Mouse (Mus musculus): ENCODE measurements at regions not wholly inside any gene's neighbourhood (a gene's known extent, or its start where the extent isn't known, plus 50 kb on each side); places are given as distances from the start of the nearest gene placed in this dataset.
"Not testable (repeated sequence)": the region's sequence is repeated elsewhere in the genome, so short reads cannot be mapped to it uniquely, and the experiment has no call there.

DNA sequence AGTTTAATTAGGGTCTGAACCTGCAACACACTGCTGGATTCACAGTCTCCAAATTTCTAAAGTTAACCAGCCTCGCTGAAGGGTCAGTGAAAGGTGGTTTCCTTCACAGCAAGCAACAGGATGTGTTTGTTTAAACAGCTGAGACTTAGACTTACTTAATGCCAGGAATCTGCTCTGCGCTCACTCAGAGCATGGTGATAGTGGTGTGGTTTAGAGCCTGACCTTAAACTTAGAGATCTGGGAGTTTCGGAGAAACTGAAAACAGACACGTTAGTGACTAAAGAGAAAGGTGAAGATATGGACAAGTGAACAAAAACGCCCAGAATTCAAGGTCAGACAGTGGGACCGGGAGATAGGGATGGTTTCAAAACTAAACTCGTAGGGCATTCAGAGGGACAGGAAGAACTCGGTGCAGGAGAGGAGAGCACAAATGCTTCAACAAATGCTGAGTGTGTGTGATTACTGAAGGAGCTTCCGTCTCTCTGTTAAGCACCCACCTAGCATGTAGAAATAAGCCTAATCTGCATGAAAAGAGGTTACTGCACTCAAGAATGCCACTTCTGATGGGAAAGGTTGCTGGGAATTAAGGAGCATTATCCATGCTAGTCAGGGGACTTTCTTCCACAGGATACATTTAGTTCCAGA lies 97.2 kb upstream of the Ifngr1 start:
- DNase-seq (ENCODE audit: low spot score): no peak

DNA sequence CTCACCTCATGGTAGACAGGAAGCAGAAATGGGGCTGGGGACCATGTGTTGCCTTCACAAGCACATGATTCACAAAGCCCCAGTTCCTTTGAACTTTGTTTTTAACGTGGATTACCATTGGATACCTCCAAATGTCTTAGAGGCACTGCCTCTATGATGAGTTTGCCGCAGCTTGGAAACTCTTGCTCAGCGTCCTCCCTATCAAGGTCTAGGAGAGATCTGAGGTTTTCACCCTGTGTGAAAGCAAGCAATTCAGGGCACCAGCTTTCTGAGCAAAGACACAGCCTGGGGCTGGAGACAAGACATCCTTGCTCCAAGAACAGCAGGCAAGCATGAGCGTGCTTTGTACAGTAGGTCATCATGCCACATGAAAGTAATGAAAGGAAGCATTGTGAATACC lies 93.6 kb upstream of the Ifngr1 start:
- no peak for DNase-seq (ENCODE audit: low spot score)

DNA sequence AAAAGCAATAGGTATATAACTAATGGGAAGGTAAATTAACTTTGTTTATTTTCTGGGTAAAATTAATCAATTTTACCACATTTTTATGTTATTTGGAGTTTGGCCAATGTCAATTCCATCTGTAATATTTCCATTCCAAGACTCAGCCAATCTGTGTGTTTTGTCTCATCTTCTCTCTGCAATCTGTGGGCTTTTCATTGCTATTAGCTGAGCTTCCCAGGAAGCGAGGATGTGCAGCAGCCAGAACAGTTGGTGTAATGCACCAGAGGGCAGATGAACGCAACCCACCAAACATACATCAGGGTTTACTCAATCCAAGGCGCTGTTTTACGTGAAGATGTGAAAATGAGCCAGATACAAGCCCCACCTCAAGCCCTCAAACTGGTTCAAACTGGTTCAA lies 88.9 kb upstream of the Ifngr1 start:
- DNase-seq (ENCODE audit: low spot score): no peak

DNA sequence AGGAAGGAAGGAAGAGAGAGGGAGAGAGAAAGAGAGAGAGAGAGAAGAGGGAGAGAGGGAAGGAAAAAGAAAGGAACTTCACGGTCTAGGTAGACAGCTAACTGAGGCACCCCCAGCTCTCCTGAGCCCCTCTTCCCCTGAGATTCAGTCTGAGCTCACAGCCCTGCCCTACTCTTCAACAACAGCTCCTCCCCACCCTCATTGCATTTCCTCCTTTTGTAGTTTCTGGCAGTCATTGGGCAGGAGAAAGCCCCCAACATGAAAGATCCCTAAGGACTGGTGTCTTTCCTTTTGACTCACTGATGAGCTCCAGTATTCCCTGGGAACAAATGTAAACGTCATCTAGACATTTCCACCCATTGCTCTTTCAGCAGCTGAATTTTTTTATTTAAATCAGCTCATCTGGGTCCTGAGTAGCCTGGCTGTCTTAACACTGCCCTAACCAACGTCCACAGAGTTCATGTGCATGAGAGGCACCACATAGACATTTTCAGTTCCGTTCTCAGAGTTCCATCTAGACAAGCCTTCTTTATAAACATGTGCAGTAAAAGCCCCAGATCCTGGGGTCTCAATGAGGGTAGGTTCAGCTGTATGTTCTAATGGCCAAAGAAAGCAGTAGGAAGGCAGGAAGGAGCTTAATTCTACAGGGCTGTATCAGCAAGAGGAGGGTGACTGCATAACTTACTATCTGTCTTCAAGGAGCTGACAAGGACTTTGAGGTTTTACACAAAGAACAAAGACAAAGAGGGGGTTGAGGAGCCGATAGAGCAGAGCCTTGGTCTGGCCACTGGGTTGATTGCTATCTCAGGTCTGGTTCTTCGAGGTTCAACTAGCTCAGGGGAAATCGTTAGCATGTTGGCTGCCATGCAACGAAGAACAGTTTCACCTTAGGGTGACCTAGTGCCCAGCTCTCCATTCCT lies 87.6 kb upstream of the Ifngr1 start:
- DNase-seq (ENCODE audit: low spot score): no peak

DNA sequence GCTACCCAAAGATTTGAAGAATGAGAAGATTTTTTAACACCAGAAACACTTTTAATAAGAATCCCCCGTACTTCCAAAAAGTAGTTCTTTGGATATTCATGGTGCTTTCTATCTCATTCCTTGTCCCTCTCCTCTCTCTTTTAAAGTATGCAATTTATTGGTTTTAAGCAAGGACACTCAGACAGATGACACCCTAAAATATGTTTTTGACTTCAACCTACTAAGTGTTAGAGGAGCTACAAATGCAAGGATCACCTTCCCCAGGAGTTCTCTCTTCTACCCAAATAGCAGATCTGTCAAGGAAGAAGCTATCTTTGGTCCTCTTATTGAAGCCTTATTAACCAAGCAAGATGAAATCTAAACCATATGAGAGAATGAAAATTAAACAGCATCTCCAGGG lies 86.6 kb upstream of the Ifngr1 start:
- no peak for DNase-seq (ENCODE audit: low spot score)

DNA sequence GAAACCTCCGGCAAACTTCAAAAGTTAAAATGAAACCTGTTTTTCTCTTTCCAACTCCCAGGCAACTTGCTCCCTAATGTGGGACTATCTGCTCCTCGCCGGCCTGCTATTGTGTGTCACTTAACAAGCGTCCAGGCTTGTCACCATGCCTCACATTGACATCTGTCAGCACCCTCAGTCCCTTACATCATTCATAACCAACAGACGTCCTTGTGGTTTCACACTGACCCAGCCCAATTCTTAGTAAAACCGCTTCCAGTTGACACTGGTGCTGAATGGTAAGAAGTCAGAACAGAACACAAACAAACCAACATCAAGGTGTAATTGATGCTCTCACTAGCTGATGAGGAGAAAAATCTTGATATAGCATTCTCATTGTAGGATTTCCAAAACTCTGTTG lies 85.8 kb upstream of the Ifngr1 start:
- no peak for DNase-seq (ENCODE audit: low spot score)

DNA sequence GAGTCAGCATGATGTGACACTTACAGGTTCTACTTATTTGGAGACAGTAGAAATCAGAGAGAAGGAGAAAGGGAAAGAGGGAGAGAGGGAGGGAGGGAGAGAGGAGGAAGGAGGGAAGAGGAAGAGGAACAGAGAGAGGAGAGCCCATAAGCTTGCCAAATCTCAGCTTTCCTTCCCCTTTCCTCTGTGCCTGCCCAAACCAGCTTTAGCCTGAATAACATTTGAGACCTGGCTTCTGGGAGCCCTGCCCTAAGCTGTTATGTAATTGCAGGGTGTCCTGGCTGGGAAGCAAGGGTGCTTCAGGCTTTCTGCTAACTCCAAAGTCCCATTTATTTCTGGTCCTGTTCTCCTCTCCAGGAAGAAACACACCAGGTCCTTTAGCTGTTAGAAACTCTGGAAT lies 85.3 kb upstream of the Ifngr1 start:
- peak; percentile 24 for DNase-seq (ENCODE audit: low spot score)

DNA sequence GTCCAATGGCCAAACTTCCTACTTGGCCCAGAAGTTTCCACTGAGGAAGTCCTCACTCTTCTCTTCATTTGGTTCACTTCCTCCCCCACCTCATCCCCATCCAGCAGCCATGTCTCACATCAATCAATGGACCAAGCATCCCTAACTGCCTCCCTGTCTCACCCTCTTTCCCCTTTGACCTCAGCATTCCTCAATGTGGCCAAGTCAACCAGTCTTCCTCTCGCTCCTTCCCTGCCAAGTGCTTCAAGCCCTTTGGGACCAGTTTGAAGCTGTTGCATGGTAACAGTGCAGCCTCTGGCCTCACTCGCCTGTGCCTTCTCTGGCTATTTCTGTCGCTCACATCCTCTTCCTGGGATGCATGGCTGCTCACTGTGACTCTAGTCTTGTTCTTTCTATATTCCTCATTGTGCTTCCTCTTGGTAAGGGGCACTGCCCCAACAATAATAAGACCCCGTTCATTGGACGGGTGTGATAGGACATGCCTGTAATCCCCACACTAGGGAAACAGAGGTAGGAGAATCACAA lies 83.5 kb upstream of the Ifngr1 start:
- DNase-seq (ENCODE audit: low spot score): no peak

DNA sequence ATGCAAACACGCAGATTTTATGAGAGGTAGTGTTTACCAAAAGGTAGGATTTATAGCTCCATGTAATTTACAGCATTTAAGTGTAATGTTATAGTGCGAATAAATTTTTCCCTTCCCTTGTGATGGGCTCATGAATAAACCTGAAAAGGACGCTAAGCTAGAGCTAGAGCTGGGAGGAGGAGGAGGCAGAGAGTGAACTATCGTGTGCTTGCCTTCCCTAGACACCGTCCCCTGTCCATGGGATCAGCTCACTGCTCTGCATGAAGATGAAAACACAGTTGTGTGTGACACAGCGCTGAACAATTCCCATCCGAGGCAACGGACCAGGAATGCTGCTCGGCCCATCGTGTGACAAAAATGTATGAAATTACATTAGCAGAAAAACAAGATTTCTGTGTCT lies 81.7 kb upstream of the Ifngr1 start:
- DNase-seq (ENCODE audit: low spot score): no peak

DNA sequence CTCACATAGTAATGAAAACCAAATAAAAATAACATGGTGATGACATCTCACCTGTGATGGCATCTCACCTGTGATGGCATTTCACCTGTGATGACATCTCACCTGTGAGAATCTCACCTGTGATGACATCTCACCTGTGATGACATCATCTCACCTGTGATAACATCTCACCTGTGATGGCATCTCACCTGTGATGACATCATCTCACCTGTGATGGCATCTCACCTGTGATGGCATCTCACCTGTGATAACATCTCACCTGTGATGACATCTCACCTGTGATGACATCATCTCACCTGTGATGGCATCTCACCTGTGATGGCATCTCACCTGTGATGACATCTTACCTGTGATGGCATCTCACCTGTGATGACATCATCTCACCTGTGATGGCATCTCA lies 77.4 kb upstream of the Ifngr1 start:
- not testable (repeated sequence) for DNase-seq (ENCODE audit: low spot score)

DNA sequence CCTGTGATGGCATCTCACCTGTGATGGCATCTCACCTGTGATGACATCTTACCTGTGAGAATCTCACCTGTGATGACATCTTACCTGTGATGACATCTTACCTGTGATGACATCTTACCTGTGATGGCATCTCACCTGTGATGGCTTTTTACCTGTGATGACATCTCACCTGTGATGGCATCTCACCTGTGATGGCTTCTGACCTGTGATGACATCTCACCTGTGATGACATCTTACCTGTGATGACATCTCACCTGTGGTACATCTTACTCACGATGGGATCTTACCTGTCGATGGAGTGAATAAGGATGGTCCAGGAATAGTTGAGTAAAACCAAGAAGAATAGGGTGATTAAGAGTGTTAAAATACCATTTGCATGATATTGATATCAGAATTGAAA lies 76.9 kb upstream of the Ifngr1 start:
- no peak for DNase-seq (ENCODE audit: low spot score)

DNA sequence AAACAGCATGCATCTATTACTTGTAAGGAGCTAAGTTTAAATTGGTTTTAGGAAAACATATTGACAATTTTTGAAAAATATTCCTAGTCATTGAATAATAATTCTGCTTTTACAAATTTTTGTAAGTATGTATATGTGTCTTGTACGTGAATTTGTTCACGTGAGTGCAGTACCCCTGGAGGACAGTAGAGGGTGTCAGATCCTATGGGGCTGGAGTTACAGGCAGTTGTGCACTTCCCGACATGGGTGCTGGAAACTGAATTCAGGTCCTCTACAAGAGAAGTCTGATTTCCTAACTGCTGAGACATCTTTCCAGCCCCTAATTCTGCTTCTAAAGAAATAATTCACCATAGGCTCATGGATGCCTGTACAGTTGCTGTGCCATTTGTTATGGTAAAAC lies 75.7 kb upstream of the Ifngr1 start:
- no peak for DNase-seq (ENCODE audit: low spot score)

DNA sequence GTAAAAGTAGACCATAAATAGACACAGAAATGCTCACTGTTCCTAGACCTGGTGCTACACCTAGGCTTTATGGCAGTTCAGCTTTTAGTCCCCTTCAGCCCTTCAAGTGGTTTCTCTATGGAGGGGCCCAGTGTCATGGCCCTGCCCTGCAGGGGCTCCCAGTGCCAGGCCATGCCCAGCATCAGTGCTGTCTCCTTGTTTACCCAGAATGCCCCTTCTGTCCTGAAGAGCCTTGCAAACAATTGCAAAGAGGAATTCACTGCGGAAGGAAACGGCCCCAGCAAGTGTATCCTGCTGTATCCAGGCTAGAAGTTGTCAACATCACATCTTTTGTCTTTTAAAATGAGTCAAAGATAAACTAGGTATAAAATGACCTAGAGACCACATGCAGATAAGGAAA lies 74.7 kb upstream of the Ifngr1 start:
- no peak for DNase-seq (ENCODE audit: low spot score)

DNA sequence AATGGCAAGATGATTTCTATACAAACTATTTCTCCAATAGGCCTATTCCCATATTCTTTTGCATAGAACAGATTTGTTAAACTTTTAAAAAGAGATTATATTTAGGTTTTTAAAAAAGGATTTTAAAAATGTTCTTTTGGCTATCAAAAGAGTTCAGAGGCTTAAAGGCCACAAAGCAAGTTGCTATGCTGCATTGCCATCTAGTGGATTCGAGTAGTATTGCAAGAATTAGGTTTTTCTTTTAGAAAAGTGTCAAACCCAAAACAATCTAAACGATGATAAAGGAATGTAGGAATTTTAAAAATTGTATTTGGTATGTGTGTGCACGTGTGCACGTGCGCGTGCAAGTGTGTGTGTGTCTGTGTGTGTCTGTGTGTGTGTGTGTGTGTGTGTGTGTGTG lies 73.0 kb upstream of the Ifngr1 start:
- DNase-seq (ENCODE audit: low spot score): peak; percentile 70

DNA sequence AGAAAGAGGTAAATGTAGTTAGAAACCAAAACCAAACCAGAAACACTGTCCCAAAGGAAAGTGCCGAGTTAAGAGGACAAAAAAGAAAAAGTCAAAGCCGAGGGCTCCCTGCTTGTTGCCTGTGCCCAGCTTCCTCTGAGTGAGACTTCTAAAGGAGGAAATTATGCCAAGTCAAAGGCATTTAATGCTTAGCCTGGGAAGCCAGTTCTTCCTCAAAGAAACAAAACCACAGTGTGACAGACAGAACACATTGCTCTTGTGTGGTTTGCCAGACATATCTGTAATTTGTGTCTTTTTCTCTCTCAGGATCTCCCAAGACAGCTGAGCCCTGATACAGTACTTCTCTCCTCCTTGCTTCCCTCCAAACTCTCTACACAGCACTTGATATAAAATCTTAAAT lies 69.6 kb upstream of the Ifngr1 start:
- DNase-seq (ENCODE audit: low spot score): no peak

DNA sequence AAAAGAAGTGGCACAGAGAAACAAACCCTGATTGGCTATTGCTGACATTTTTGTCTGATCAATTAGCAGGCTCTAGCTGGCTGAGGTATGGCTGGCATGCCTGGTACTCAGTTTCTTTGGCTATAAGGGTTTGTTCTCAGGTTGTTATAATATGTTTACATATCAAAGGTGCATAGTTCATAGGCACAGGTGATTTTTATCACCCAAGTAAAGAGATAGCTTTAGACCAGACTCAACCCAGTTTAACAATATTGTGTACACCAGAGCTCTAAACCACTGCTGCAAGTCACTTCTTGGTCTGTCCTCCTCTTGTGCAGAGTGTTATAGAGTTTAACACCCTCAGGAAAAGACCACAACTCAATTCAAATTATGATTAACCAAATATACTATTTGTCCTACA lies 65.8 kb upstream of the Ifngr1 start:
- DNase-seq (ENCODE audit: low spot score): no peak

DNA sequence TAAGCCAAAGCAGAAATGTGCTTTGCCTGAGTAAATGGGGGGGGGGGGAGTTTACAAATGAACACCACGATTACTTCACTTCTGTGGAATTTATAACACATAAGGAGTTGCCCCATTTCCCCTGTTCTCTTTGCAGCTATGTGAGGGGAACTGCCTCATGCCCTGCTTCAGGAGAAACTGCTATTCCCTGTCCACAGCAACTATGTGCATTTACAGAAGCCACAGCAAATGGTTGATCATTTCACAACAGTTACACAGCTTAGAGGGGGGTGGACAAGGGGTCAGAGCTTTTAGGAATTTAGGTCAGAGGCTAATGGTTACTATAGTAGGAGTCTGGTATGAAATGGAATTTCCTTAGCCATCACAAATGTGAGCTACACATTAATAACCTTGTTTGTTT lies 65.4 kb upstream of the Ifngr1 start:
- DNase-seq (ENCODE audit: low spot score): peak; percentile 28

DNA sequence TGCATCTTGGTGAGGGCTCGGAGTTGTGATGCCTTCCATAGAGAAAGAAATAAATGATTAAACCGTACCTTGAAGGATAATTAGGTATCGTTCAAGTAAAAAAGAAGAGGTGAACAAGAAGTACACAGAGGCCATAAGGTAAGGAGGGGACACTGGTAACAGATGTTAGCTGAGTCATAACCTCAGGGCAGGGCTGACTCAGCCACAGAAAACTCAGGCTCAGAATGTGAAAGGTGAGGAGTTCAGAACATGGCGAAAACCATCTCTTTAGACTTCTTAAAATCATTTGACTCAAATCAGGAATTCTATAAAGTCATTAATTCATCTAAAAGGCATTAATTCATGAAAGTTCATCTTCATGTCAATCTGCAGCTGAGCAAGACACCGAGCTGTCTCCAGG lies 62.1 kb upstream of the Ifngr1 start:
- no peak for DNase-seq (ENCODE audit: low spot score)

DNA sequence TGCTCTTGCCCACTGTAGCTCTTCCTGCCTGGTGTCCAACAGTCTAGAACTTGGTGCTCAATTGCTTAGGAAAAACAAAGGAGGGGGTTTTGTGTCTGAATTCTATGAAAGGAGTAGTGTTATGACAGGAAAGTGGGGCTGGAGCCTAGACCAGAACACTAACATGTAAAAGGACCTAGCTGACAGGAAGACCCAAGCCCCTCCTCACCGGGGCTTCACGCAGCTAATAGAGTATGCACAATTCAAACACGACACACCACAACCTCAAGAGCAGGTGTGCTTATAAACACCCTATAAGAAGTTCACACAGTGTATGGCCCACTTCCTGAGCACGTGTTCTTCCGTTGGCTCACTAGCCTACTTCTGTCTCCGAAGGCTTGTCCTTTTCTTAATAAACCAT lies 61.7 kb upstream of the Ifngr1 start:
- DNase-seq (ENCODE audit: low spot score): no peak

DNA sequence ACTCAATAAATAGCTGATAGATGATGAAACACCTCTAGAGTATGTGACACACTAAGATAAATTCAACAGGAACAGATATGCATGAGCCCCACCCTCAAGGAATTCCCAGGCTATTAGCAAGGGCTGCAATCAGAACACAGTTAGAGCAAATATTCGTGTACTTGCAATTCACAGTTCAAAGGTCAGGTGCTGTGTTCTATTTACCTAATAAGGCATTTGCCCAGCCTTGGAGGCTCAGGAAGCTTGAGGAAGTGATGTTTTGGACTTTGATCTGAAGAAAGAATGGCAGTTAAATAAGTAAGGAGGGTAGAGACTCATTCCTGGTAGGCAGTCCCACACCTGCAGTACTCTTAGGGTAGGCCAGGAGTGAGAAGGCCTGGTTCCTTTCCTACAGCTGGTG lies 60.3 kb upstream of the Ifngr1 start:
- DNase-seq (ENCODE audit: low spot score): no peak

DNA sequence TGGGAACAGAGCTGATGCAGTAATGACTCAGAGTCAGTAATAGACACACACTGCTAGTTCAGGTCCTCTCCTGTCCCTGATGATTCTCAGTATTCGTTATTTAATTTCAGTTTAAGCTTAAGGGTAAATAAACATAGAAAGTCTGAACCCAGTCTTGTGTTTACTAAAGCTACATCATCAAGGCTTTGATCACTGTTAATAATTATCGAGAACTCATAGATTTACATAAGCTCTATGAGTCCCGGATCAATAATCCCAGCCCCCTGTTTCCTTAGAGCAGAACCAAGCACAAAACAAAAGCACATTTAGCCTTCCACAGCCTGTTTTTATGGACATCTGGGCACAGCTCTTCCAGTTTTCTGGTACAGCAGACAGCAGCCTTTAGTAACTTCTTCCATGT lies 59.0 kb upstream of the Ifngr1 start:
- DNase-seq (ENCODE audit: low spot score): no peak

DNA sequence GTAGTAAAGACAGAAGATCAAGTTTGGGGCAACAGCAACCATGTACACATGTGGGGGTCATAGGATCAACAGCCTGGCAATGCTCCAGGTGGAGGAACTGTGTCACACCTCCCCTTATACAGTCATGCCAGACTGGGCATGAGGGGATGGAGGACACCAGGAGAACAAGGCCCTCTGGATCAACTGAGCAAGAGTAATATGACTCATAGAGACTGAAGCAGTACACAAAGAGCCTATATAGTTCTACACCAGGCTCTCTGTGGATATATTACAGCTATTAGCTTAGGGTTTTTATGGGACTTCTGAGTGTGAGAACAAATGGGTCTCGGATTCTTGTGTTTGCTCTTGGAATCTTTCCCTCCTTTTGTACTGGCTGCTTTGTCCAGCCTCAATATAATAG lies 57.9 kb upstream of the Ifngr1 start:
- no peak for DNase-seq (ENCODE audit: low spot score)

Data from adipocyte (in vitro differentiated cells).